ENCODE assay signal across 20 mouse cellular contexts in the genomic region with DNA sequence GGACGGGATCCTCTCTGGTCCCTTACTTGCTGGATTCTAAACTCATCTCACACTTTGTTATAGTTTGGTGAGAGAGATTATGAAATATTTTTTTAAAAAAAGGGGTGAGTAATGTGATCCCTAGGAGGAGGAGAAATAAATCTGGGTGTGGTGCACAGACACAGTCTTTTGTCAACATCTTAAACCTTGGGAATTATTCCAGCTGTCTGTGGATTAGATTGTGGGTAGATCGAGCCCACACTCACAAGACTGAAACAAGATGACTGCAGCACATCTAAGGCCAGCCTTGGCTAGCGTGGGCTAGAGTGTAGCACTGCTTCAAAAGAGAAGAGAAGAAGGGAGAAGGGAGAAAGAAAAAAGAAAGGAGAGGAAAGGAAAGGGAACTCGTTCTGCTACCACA.
"Had no signal": no experiment of that assay in that cellular context is flagged by ENCODE, and none has a peak within 500 bp of the region (broad histone marks: within the 10 kb centered on the region; RNA-seq: fewer than 3 reads in every experiment).

No protein-coding gene starts in this region.

- H3K36me3 ChIP-seq: liver, embryonic 15.5 days; lung, embryonic 15.5 days; midbrain, embryonic 10.5 days; midbrain, embryonic 12.5 days; neural tube, embryonic 12.5 days; stomach, embryonic 15.5 days had no signal

- H3K4me3 ChIP-seq: liver, embryonic 15.5 days; lung, embryonic 15.5 days; megakaryocyte, embryonic 14.5 days; midbrain, embryonic 10.5 days; midbrain, embryonic 12.5 days; neural tube, embryonic 12.5 days; stomach, embryonic 15.5 days had no signal

- H3K9ac ChIP-seq: liver, embryonic 15.5 days; liver, postnatal 0 days; lung, embryonic 15.5 days; midbrain, embryonic 12.5 days; neural tube, embryonic 12.5 days; stomach, embryonic 15.5 days had no signal

- ATAC-seq: liver, postnatal 0 days; midbrain, embryonic 16.5 days had no signal

- H3K4me2 ChIP-seq: liver, embryonic 15.5 days; lung, embryonic 15.5 days; midbrain, embryonic 12.5 days; neural tube, embryonic 12.5 days; stomach, embryonic 15.5 days had no signal

- DNase-seq: liver, postnatal 0 days; lung, adult 2 months; lung, postnatal 10 days; lung, postnatal 36 days; midbrain, embryonic 14.5 days; right cerebral cortex, postnatal 14 days; right cerebral cortex, postnatal 4 days; thymus, adult 2 months; thymus, postnatal 25 days; thymus, postnatal 4 days had no signal

- H3K4me1 ChIP-seq: liver, embryonic 15.5 days; lung, embryonic 15.5 days; megakaryocyte, embryonic 14.5 days; neural tube, embryonic 12.5 days; stomach, embryonic 15.5 days had no signal

- H3K27me3 ChIP-seq: liver, embryonic 15.5 days; lung, embryonic 15.5 days; neural tube, embryonic 12.5 days; stomach, embryonic 15.5 days had no signal

- H3K9me3 ChIP-seq: liver, embryonic 15.5 days; lung, embryonic 15.5 days; megakaryocyte, embryonic 14.5 days; midbrain, embryonic 10.5 days; midbrain, embryonic 12.5 days; neural tube, embryonic 12.5 days; stomach, embryonic 15.5 days had no signal

- H3K27ac ChIP-seq: liver, embryonic 15.5 days; lung, embryonic 15.5 days; macrophage; midbrain, embryonic 10.5 days; midbrain, embryonic 12.5 days; neural tube, embryonic 12.5 days; stomach, embryonic 15.5 days; stomach, postnatal 0 days had no signal
